Mouse (Mus musculus): ENCODE data around the gene Snd1.

GRCm38 (mm10) chr6:28864684-28865083, 389.7 kb downstream of the Snd1 start:
- TF ChIP-seq POLR2A (IDR thresholded peaks at IDR 0.05; ENCODE audit: extremely low read depth, insufficient read depth, low read length) (no peak), CTCF (IDR thresholded peaks at IDR 0.05; ENCODE audit: extremely low read depth, insufficient read depth, low read length) (no peak)
